Comparison of ENCODE assay signal across 8 mouse cellular contexts in the genomic region with DNA sequence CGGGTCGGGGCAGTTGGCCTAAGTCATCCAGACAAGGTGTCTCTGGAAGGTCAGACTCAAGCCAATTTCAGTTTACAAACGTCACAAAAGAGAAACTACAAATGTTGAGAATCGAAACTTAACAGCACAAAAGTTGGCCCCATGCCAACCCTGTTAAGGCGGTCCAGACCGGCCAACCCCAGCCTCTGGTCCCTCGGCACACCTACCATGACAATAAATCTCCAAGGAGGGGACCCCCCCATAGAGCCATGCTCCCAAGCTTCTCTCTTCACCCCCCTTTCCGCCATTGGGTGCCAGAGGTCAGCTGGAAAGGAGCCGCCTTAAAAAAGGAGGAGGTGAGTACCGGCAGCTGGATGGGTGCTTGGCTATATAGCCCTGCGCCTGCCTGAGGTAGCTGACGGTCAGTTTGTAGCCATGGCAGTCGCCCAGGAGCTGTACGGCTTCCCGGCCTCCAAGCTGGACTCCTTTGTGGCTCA. TPM values are rescaled to one million over a fixed set of nuclear protein-coding genes. Genes with fewer than 3 reads are reported as not detected.
A peak's percentile ranks its signal among the peaks of the same experiment; 100 is the strongest.
DNase-seq lines count a peak whose midpoint lies in the region; ATAC-seq and TF ChIP-seq lines count a peak whose summit lies in the region.

TSS of gene Oasl1 (plus strand) at position 243 of the 476 bp plus-strand sequence.

- WGBS in neural tube, embryonic 12.5 days: 46% methylated on average over 15 of the region's 15 CpGs
- WGBS in embryonic facial prominence, embryonic 15.5 days: 38% methylated on average over 15 of the region's 15 CpGs
- WGBS in limb, embryonic 12.5 days: 35% methylated on average over 15 of the region's 15 CpGs
- 55% methylated on average over 15 of the region's 15 CpGs for WGBS in midbrain, postnatal 0 days

- intact Hi-C loops in heart, postnatal 14 days (cut with DNase I): no loop called here

- no peak for DNase-seq in neural tube, embryonic 10.5 days (ENCODE audit: extremely low spot score, low spot score)
- peak; percentile 51 to 66 for DNase-seq in heart, postnatal 14 days
- no peak for DNase-seq in midbrain, postnatal 0 days (ENCODE audit: low spot score)
- peak; percentile 21 for DNase-seq in thymus, postnatal 0 days (ENCODE audit: low spot score)
- no peak for DNase-seq in left cerebral cortex, adult 9 months (ENCODE audit: low spot score in 2 of 2)

- no peak within 1 kb of the TSS for H3K27ac ChIP-seq in neural tube, embryonic 12.5 days
- H3K27ac ChIP-seq in embryonic facial prominence, embryonic 15.5 days (replicated peaks): no peak within 1 kb of the TSS
- H3K27ac ChIP-seq in limb, embryonic 12.5 days: 0 out of 2 replicates have a peak within 1 kb of the TSS, but pooled peaks have one; percentile 12
- no peak within 1 kb of the TSS for H3K27ac ChIP-seq in midbrain, postnatal 0 days (ENCODE audit: low read depth, low read length)

- H3K4me1 ChIP-seq in neural tube, embryonic 12.5 days: peaks cover 11% of the 10 kb centered on the region; the same call in 1 of the 2 replicates
- peaks cover 3% of the 10 kb centered on the region; the same call in 1 of the 2 replicates for H3K4me1 ChIP-seq in embryonic facial prominence, embryonic 15.5 days
- peaks cover 13% of the 10 kb centered on the region for H3K4me1 ChIP-seq in limb, embryonic 12.5 days (replicated peaks)
- H3K4me1 ChIP-seq in midbrain, postnatal 0 days (ENCODE audit: insufficient read depth, low read length): no peaks in the 10 kb centered on the region

- peak within 1 kb of the TSS; percentile 34 for H3K4me2 ChIP-seq in neural tube, embryonic 12.5 days (replicated peaks)
- H3K4me2 ChIP-seq in embryonic facial prominence, embryonic 15.5 days (replicated peaks): peak within 1 kb of the TSS; percentile 43
- H3K4me2 ChIP-seq in limb, embryonic 12.5 days: peak within 1 kb of the TSS; percentile 50
- peak within 1 kb of the TSS; percentile 41 for H3K4me2 ChIP-seq in midbrain, postnatal 0 days (ENCODE audit: low read depth, low read length, poor library complexity, severe bottlenecking)

- no peaks in the 10 kb centered on the region for H3K27me3 ChIP-seq in neural tube, embryonic 12.5 days (replicated peaks)
- no peaks in the 10 kb centered on the region for H3K27me3 ChIP-seq in embryonic facial prominence, embryonic 15.5 days
- H3K27me3 ChIP-seq in limb, embryonic 12.5 days: no peaks in the 10 kb centered on the region
- H3K27me3 ChIP-seq in midbrain, postnatal 0 days (ENCODE audit: insufficient read depth, low read length): no peaks in the 10 kb centered on the region

- H3K36me3 ChIP-seq in neural tube, embryonic 12.5 days: no peaks in the 10 kb centered on the region
- no peaks in the 10 kb centered on the region for H3K36me3 ChIP-seq in embryonic facial prominence, embryonic 15.5 days
- no peaks in the 10 kb centered on the region for H3K36me3 ChIP-seq in limb, embryonic 12.5 days
- no peaks in the 10 kb centered on the region for H3K36me3 ChIP-seq in midbrain, postnatal 0 days (ENCODE audit: insufficient read depth, low read length)

- 0 out of 2 replicates have a peak, but pooled peaks cover 2% of the 10 kb centered on the region for H3K9me3 ChIP-seq in neural tube, embryonic 12.5 days
- no peaks in the 10 kb centered on the region for H3K9me3 ChIP-seq in embryonic facial prominence, embryonic 15.5 days (replicated peaks)
- no peaks in the 10 kb centered on the region for H3K9me3 ChIP-seq in limb, embryonic 12.5 days
- H3K9me3 ChIP-seq in midbrain, postnatal 0 days (ENCODE audit: low read length): 0 out of 2 replicates have a peak, but pooled peaks cover 4% of the 10 kb centered on the region

- no peak within 1 kb of the TSS for H3K9ac ChIP-seq in neural tube, embryonic 12.5 days
- no peak within 1 kb of the TSS for H3K9ac ChIP-seq in embryonic facial prominence, embryonic 15.5 days
- no peak within 1 kb of the TSS for H3K9ac ChIP-seq in limb, embryonic 12.5 days (replicated peaks)
- H3K9ac ChIP-seq in midbrain, postnatal 0 days (replicated peaks; ENCODE audit: low read length, poor library complexity, severe bottlenecking): no peak within 1 kb of the TSS

- no peak for ATAC-seq in neural tube, embryonic 12.5 days (ENCODE audit: low FRiP score, low read depth)
- ATAC-seq in embryonic facial prominence, embryonic 15.5 days (ENCODE audit: insufficient number of reproducible peaks, low FRiP score, low TSS enrichment, low read depth): no peak
- ATAC-seq in limb, embryonic 12.5 days (ENCODE audit: insufficient number of reproducible peaks, insufficient read depth, low FRiP score, low TSS enrichment, low read depth): no peak
- no peak for ATAC-seq in midbrain, postnatal 0 days (ENCODE audit: low FRiP score)

- no peak for TF ChIP-seq CTCF in midbrain, postnatal 0 days (IDR thresholded peaks at IDR 0.05)

- no peak within 1 kb of the TSS for H3K4me3 ChIP-seq in neural tube, embryonic 12.5 days
- peak within 1 kb of the TSS; percentile 32 for H3K4me3 ChIP-seq in embryonic facial prominence, embryonic 15.5 days (replicated peaks)
- H3K4me3 ChIP-seq in limb, embryonic 12.5 days (replicated peaks): peak within 1 kb of the TSS; percentile 19
- no peak within 1 kb of the TSS for H3K4me3 ChIP-seq in midbrain, postnatal 0 days (ENCODE audit: low read depth, low read length)

RNA-seq across cellular contexts. Expression of gene Oasl1, which starts in this region (rescaled TPM):
- 0.38 and 0.61 TPM in 2 replicates for polyA plus RNA-seq in neural tube, embryonic 12.5 days (2016; fragmentation: Nextera tagmentation; extraction: Ambion mirVana)
- polyA plus RNA-seq in embryonic facial prominence, embryonic 15.5 days (2015; fragmentation: Nextera tagmentation; extraction: Ambion mirVana): 0.45 and 0.89 TPM in 2 replicates
- under 1 TPM in 1 of 2 experiments, not detected in 1; 0.83 TPM for total RNA-seq in heart, postnatal 14 days (2021)
- 0.67 and 0.73 TPM in 2 replicates for polyA plus RNA-seq in limb, embryonic 12.5 days (2016; fragmentation: Nextera tagmentation; extraction: Ambion mirVana)
- 0.24 and 3.8 TPM in 2 replicates for total RNA-seq in midbrain, postnatal 0 days (2014; rRNA removed)
- polyA plus RNA-seq in midbrain, postnatal 0 days (2015; fragmentation: Nextera tagmentation; extraction: Ambion mirVana): 0.32 and 0.79 TPM in 2 replicates
- polyA plus RNA-seq in thymus, postnatal 0 days (2015; fragmentation: Nextera tagmentation; extraction: Ambion mirVana): 5.0 and 6.3 TPM in 2 replicates

Comparison
In these comparisons a context has a peak if more than half of its experiments do, and no peak if none do; other contexts are left out.
1. Peak in DNase-seq in heart, postnatal 14 days; RNA of the gene not detected or under 1 TPM.
2. H3K4me3 ChIP-seq: peak in embryonic facial prominence, embryonic 15.5 days (single experiment) and limb, embryonic 12.5 days (single experiment); none in neural tube, embryonic 12.5 days (single experiment) and midbrain, postnatal 0 days (single experiment).
3. Peak in every context shown above with its lines, with median percentiles within 50 percentile points of each other: H3K4me2 ChIP-seq.